Mouse (Mus musculus): ENCODE measurements at regions not wholly inside any gene's neighbourhood (a gene's known extent, or its start where the extent isn't known, plus 50 kb on each side); places are given as distances from the start of the nearest gene placed in this dataset.

DNA sequence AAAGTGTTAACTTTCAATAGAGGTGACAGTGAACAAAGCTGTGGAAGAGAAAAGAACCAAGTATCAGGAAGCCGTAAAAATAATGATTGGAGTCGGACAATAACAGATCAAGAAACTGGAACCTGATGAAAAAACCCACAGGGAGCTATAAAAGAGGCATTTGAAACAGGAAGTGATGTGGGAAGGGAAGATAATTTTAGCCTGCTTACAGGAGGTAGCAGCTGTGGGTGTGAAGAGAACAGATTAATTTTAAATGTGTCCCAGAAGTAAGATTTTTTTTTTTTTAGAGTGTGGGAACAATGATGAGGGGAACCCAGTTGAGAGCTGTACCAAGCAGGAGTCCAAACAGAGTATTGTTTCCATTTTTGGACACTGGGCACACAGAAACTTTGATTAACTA is 61.5 kb upstream of the Gls start:
- TF ChIP-seq CTCF (IDR thresholded peaks at IDR 0.05; ENCODE audit: insufficient read depth, low read depth, low read length), result no peak
- TF ChIP-seq POLR2A (IDR thresholded peaks at IDR 0.05; ENCODE audit: insufficient read depth, low read depth, low read length), result no peak

Measured in olfactory bulb, adult 2 months (tissue).